Mouse (Mus musculus) limb, embryonic 14.5 days (tissue): ENCODE measurements around the gene Cd151. TPM values are rescaled to one million over a fixed set of nuclear protein-coding genes. Genes with fewer than 3 reads are reported as not detected.

Experiments used
- ATAC-seq: fragments of 200-750 bp; cut with Nextera tagmentation; 2 replicates; pipeline ENCODE4 v1.8.0; 2017; ENCODE audit warnings: low read depth, moderate number of reproducible peaks, moderate TSS enrichment; ENCODE audit not compliant: low FRiP score
- DNase-seq: peaks from one replicate; pipeline ENCODE4 v3.0.0-alpha.2; 2015; ENCODE audit warnings: low spot score
- H3K27ac ChIP-seq: fragments of 300-500 bp; sonication (generic); replicated peaks from 2 replicates; pipeline ENCODE4 v1.5.1; 2014; ENCODE audit warnings: low read depth, mild to moderate bottlenecking, low read length, moderate library complexity, mixed read lengths
- H3K27me3 ChIP-seq: fragments of 300-500 bp; sonication (generic); 2 replicates; pipeline ENCODE4 v1.6.1; 2014; ENCODE audit warnings: low read length, mixed read lengths; ENCODE audit not compliant: control insufficient read depth, insufficient read depth
- H3K36me3 ChIP-seq: fragments of 300-500 bp; sonication (generic); 2 replicates; pipeline ENCODE4 v1.6.1; 2014; ENCODE audit warnings: mild to moderate bottlenecking, low read length, moderate library complexity, mixed read lengths; ENCODE audit not compliant: control insufficient read depth, insufficient read depth
- H3K4me1 ChIP-seq: fragments of 300-500 bp; sonication (generic); 2 replicates; pipeline ENCODE4 v1.6.1; 2014; ENCODE audit warnings: antibody characterized with exemption, low read length, mixed read lengths; ENCODE audit not compliant: control insufficient read depth, insufficient read depth
- H3K4me2 ChIP-seq: fragments of 300-500 bp; sonication (generic); replicated peaks from 2 replicates; pipeline ENCODE4 v1.6.1; 2014; ENCODE audit warnings: low read depth, mild to moderate bottlenecking, low read length, moderate library complexity; ENCODE audit not compliant: severe bottlenecking
- H3K4me3 ChIP-seq: fragments of 300-500 bp; sonication (generic); replicated peaks from 2 replicates; pipeline ENCODE4 v1.5.1; 2014; ENCODE audit warnings: low read length
- H3K9ac ChIP-seq: fragments of 300-500 bp; sonication (generic); 2 replicates; pipeline ENCODE4 v1.6.1; 2014; ENCODE audit warnings: mild to moderate bottlenecking, low read depth, low read length, moderate library complexity; ENCODE audit not compliant: severe bottlenecking
- H3K9me3 ChIP-seq: fragments of 300-500 bp; sonication (generic); 2 replicates; pipeline ENCODE4 v1.6.1; 2016; ENCODE audit warnings: low read length; ENCODE audit not compliant: control insufficient read depth
- POLR2A ChIP-seq: fragments of 200-500 bp; IDR thresholded peaks from 2 replicates; pipeline ENCODE4 v1.8.0; 2012; ENCODE audit warnings: inconsistent platforms, mild to moderate bottlenecking, moderate library complexity, borderline replicate concordance; ENCODE audit not compliant: insufficient read depth, insufficient read length; ENCODE audit errors: extremely low read depth
- WGBS: fragments of 180-500 bp; shearing (Covaris S2); extraction: QIAGEN DNeasy Blood & Tissue Kit; methylation state at CpG from one replicate; pipeline ENCODE4 v1.1.7; 2014; 5-methylcytosine and 5-hydroxymethylcytosine counted together
- polyA plus RNA-seq, 2 experiments: library from polyadenylated mRNA; depleted of rRNA in 1 of 2; stranded (reverse) in 1 of 2; unstranded in 1 of 2; fragments of >200 nt; fragmentation: Nextera tagmentation in 1 of 2; extraction: Ambion mirVana in 1 of 2; gene quantifications; 2 replicates each; pipeline versions ENCODE4 v1.2.1 to v1.2.3; 2012 to 2014

The Cd151 gene
- polyA plus RNA-seq, 2 experiments = 44.4 to 100 TPM

- H3K4me2 ChIP-seq = peak overlapping the region; percentile 96
- ATAC-seq (peak; percentile 29; the same call in 1 of the 2 replicates), DNase-seq (peak; percentile 57)
- H3K36me3 ChIP-seq = no peaks in the 10 kb centered on the region
- H3K9me3 ChIP-seq = no peaks in the 10 kb centered on the region
- H3K4me1 ChIP-seq = peaks cover 33% of the 10 kb centered on the region
- peak overlapping the region; percentile 56 for H3K4me3 ChIP-seq
- H3K27ac ChIP-seq = no peak overlapping the region
- H3K27me3 ChIP-seq = peaks cover 7% of the 10 kb centered on the region; the same call in 1 of the 2 replicates
- WGBS = 1% methylated on average over 47 of the region's 81 CpGs
- peak overlapping the region; percentile 50 for H3K9ac ChIP-seq
- no peak for TF ChIP-seq POLR2A
These were observed 14.6 kb downstream of the Cd151 start for GRCm38 (mm10) chr7:141481498-141482401.

- Histone ChIP-seq H3K9me3 (no peaks in the 10 kb centered on the region), H3K4me2 (peak overlapping the region; percentile 96), H3K4me1 (peaks cover 25% of the 10 kb centered on the region), H3K4me3 (peak overlapping the region; percentile 56), H3K27ac (no peak overlapping the region), H3K27me3 (peaks cover 7% of the 10 kb centered on the region; the same call in 1 of the 2 replicates), H3K36me3 (no peaks in the 10 kb centered on the region), H3K9ac (peak overlapping the region; percentile 50; the same call in 1 of the 2 replicates)
- DNase-seq = no peak
- ATAC-seq = no peak
- WGBS = 10% methylated on average over 11 of the region's 11 CpGs
- TF ChIP-seq POLR2A = no peak
These were observed 15.4 kb downstream of the Cd151 start for GRCm38 (mm10) chr7:141482531-141483024.

- WGBS = 81% methylated on average over 5 of the region's 6 CpGs
- Histone ChIP-seq H3K9me3 (no peaks in the 10 kb centered on the region), H3K4me1 (peaks cover 20% of the 10 kb centered on the region), H3K4me2 (no peak overlapping the region), H3K27ac (no peak overlapping the region), H3K36me3 (no peaks in the 10 kb centered on the region), H3K9ac (no peak overlapping the region), H3K27me3 (peaks cover 7% of the 10 kb centered on the region; the same call in 1 of the 2 replicates), H3K4me3 (no peak overlapping the region)
- ATAC-seq (no peak), DNase-seq (no peak)
- TF ChIP-seq POLR2A = no peak
These were observed 16.0 kb downstream of the Cd151 start for GRCm38 (mm10) chr7:141483114-141483653.

GRCm38 (mm10) chr7:141484186-141485120 lies 17.3 kb downstream of the Cd151 start:
- Histone ChIP-seq H3K4me2 (no peak overlapping the region), H3K4me1 (peaks cover 20% of the 10 kb centered on the region), H3K36me3 (no peaks in the 10 kb centered on the region), H3K4me3 (no peak overlapping the region), H3K27me3 (peaks cover 7% of the 10 kb centered on the region; the same call in 1 of the 2 replicates), H3K9ac (no peak overlapping the region), H3K9me3 (no peaks in the 10 kb centered on the region), H3K27ac (no peak overlapping the region)
- no peak for ATAC-seq
- no peak for TF ChIP-seq POLR2A
- DNase-seq = no peak
- 58% methylated on average over 4 of the region's 5 CpGs for WGBS
